Mouse (Mus musculus): ENCODE measurements at regions not wholly inside any gene's neighbourhood (a gene's known extent, or its start where the extent isn't known, plus 50 kb on each side); places are given as distances from the start of the nearest gene placed in this dataset.
"Not testable (repeated sequence)": the region's sequence is repeated elsewhere in the genome, so short reads cannot be mapped to it uniquely, and the experiment has no call there.

- DNase-seq (ENCODE audit: low read depth, low spot score), result not testable (repeated sequence)
These were observed 145.8 kb upstream of the Arglu1 start for GRCm38 (mm10) chr8:8836166-8836565.

GRCm38 (mm10) chr8:8831306-8831705 lies 141.0 kb upstream of the Arglu1 start:
- no peak for DNase-seq (ENCODE audit: low read depth, low spot score)

- no peak for DNase-seq (ENCODE audit: low read depth, low spot score)
These were observed 138.9 kb upstream of the Arglu1 start for GRCm38 (mm10) chr8:8829230-8829629.

GRCm38 (mm10) chr8:8827555-8827954 lies 137.2 kb upstream of the Arglu1 start:
- DNase-seq (ENCODE audit: low read depth, low spot score), result no peak

- no peak for DNase-seq (ENCODE audit: low read depth, low spot score)
These were observed 136.5 kb upstream of the Arglu1 start for GRCm38 (mm10) chr8:8826801-8827200.

GRCm38 (mm10) chr8:8824886-8825285 lies 134.6 kb upstream of the Arglu1 start:
- no peak for DNase-seq (ENCODE audit: low read depth, low spot score)

- DNase-seq (ENCODE audit: low read depth, low spot score), result no peak
These were observed 130.8 kb upstream of the Arglu1 start for GRCm38 (mm10) chr8:8821119-8821518.

- DNase-seq (ENCODE audit: low read depth, low spot score), result no peak
These were observed 130.3 kb upstream of the Arglu1 start for GRCm38 (mm10) chr8:8820614-8821013.

- DNase-seq (ENCODE audit: low read depth, low spot score), result no peak
These were observed 129.1 kb upstream of the Arglu1 start for GRCm38 (mm10) chr8:8819233-8819931.

- no peak for DNase-seq (ENCODE audit: low read depth, low spot score)
These were observed 122.5 kb upstream of the Arglu1 start for GRCm38 (mm10) chr8:8812807-8813167.

GRCm38 (mm10) chr8:8812051-8812806 lies 121.9 kb upstream of the Arglu1 start:
- DNase-seq (ENCODE audit: low read depth, low spot score), result no peak

GRCm38 (mm10) chr8:8810928-8811327 lies 120.6 kb upstream of the Arglu1 start:
- no peak for DNase-seq (ENCODE audit: low read depth, low spot score)

GRCm38 (mm10) chr8:8809835-8810439 lies 119.6 kb upstream of the Arglu1 start:
- no peak for DNase-seq (ENCODE audit: low read depth, low spot score)

- no peak for DNase-seq (ENCODE audit: low read depth, low spot score)
These were observed 119.0 kb upstream of the Arglu1 start for GRCm38 (mm10) chr8:8809349-8809748.

- no peak for DNase-seq (ENCODE audit: low read depth, low spot score)
These were observed 112.5 kb upstream of the Arglu1 start for GRCm38 (mm10) chr8:8802761-8803340.

GRCm38 (mm10) chr8:8802317-8802716 lies 112.0 kb upstream of the Arglu1 start:
- DNase-seq (ENCODE audit: low read depth, low spot score), result no peak

GRCm38 (mm10) chr8:8801578-8801977 lies 111.3 kb upstream of the Arglu1 start:
- no peak for DNase-seq (ENCODE audit: low read depth, low spot score)

- no peak for DNase-seq (ENCODE audit: low read depth, low spot score)
These were observed 107.2 kb upstream of the Arglu1 start for GRCm38 (mm10) chr8:8797521-8797920.

GRCm38 (mm10) chr8:8796951-8797350 lies 106.6 kb upstream of the Arglu1 start:
- no peak for DNase-seq (ENCODE audit: low read depth, low spot score)

GRCm38 (mm10) chr8:8794711-8795110 lies 104.4 kb upstream of the Arglu1 start:
- DNase-seq (ENCODE audit: low read depth, low spot score), result no peak

- DNase-seq (ENCODE audit: low read depth, low spot score), result no peak
These were observed 89.6 kb upstream of the Arglu1 start for GRCm38 (mm10) chr8:8779931-8780330.

GRCm38 (mm10) chr8:8774496-8775015 lies 84.2 kb upstream of the Arglu1 start:
- DNase-seq (ENCODE audit: low read depth, low spot score), result no peak
